Mouse (Mus musculus): ENCODE measurements at regions not wholly inside any gene's neighbourhood (a gene's known extent, or its start where the extent isn't known, plus 50 kb on each side); places are given as distances from the start of the nearest gene placed in this dataset.

GRCm38 (mm10) chr14:31934771-31935170 lies 94.0 kb upstream of the Galnt15 start:
- Histone ChIP-seq H3K4me1 (ENCODE audit: control insufficient read depth, insufficient read depth, low read length) (peaks cover 18% of the 10 kb centered on the region), H3K9ac (ENCODE audit: low read length) (no peak overlapping the region; the same call in 1 of the 2 replicates)

GRCm38 (mm10) chr14:31935411-31935810 lies 93.4 kb upstream of the Galnt15 start:
- Histone ChIP-seq H3K4me1 (ENCODE audit: control insufficient read depth, insufficient read depth, low read length) (peaks cover 18% of the 10 kb centered on the region), H3K9me3 (ENCODE audit: control insufficient read depth, low read length) (peaks cover 5% of the 10 kb centered on the region; the same call in 1 of the 2 replicates), H3K27me3 (ENCODE audit: control insufficient read depth, insufficient read depth, low read length) (no peaks in the 10 kb centered on the region), H3K36me3 (ENCODE audit: control insufficient read depth, insufficient read depth, low read length) (no peaks in the 10 kb centered on the region), H3K9ac (ENCODE audit: low read length) (no peak overlapping the region), H3K27ac (ENCODE audit: low read depth, low read length) (peak overlapping the region; percentile 94; the same call in 1 of the 2 replicates), H3K4me2 (no peak overlapping the region), H3K4me3 (ENCODE audit: low read depth, low read length) (no peak overlapping the region)
- ATAC-seq (ENCODE audit: low FRiP score) (no peak), DNase-seq (ENCODE audit: low spot score, missing footprints) (peak; percentile 78)
- WGBS = 29% methylated on average over 3 of the region's 3 CpGs

More at GRCm38 (mm10) chr14:31934771-31935170, 94.0 kb upstream of the Galnt15 start:
- 8% methylated on average over 3 of the region's 3 CpGs for WGBS
- Histone ChIP-seq H3K27ac (ENCODE audit: low read depth, low read length) (peak overlapping the region; percentile 94), H3K4me2 (peak overlapping the region; percentile 50), H3K27me3 (ENCODE audit: control insufficient read depth, insufficient read depth, low read length) (no peaks in the 10 kb centered on the region), H3K9me3 (ENCODE audit: control insufficient read depth, low read length) (peaks cover 5% of the 10 kb centered on the region; the same call in 1 of the 2 replicates), H3K4me3 (ENCODE audit: low read depth, low read length) (no peak overlapping the region), H3K36me3 (ENCODE audit: control insufficient read depth, insufficient read depth, low read length) (no peaks in the 10 kb centered on the region)
- peak; percentile 87 for DNase-seq (ENCODE audit: low spot score, missing footprints)
- ATAC-seq (ENCODE audit: low FRiP score) = no peak

- WGBS = 81% methylated on average over 3 of the region's 3 CpGs
- DNase-seq (ENCODE audit: low spot score, missing footprints) (peak; percentile 72), ATAC-seq (ENCODE audit: low FRiP score) (no peak)
- H3K27me3 ChIP-seq (ENCODE audit: control insufficient read depth, insufficient read depth, low read length) = no peaks in the 10 kb centered on the region
- no peak overlapping the region for H3K4me2 ChIP-seq
- H3K4me1 ChIP-seq (ENCODE audit: control insufficient read depth, insufficient read depth, low read length) = peaks cover 18% of the 10 kb centered on the region
- no peak overlapping the region for H3K27ac ChIP-seq (ENCODE audit: low read depth, low read length)
- H3K36me3 ChIP-seq (ENCODE audit: control insufficient read depth, insufficient read depth, low read length) = no peaks in the 10 kb centered on the region
- no peak overlapping the region for H3K4me3 ChIP-seq (ENCODE audit: low read depth, low read length)
- H3K9ac ChIP-seq (ENCODE audit: low read length) = no peak overlapping the region
- H3K9me3 ChIP-seq (ENCODE audit: control insufficient read depth, low read length) = peaks cover 5% of the 10 kb centered on the region; the same call in 1 of the 2 replicates
These were observed 92.2 kb upstream of the Galnt15 start for GRCm38 (mm10) chr14:31936581-31936980.

GRCm38 (mm10) chr14:31940900-31941299 lies 87.9 kb upstream of the Galnt15 start:
- H3K4me3 ChIP-seq (ENCODE audit: low read depth, low read length) = no peak overlapping the region
- DNase-seq (ENCODE audit: low spot score, missing footprints) = peak; percentile 69
- no peaks in the 10 kb centered on the region for H3K27me3 ChIP-seq (ENCODE audit: control insufficient read depth, insufficient read depth, low read length)
- H3K4me2 ChIP-seq = no peak overlapping the region
- 87% methylated on average over 6 of the region's 6 CpGs for WGBS
- no peak overlapping the region for H3K27ac ChIP-seq (ENCODE audit: low read depth, low read length)
- H3K36me3 ChIP-seq (ENCODE audit: control insufficient read depth, insufficient read depth, low read length) = no peaks in the 10 kb centered on the region
- ATAC-seq (ENCODE audit: low FRiP score) = no peak
- no peak overlapping the region for H3K9ac ChIP-seq (ENCODE audit: low read length)
- peaks cover 5% of the 10 kb centered on the region; the same call in 1 of the 2 replicates for H3K9me3 ChIP-seq (ENCODE audit: control insufficient read depth, low read length)
- no peaks in the 10 kb centered on the region; the same call in 1 of the 2 replicates for H3K4me1 ChIP-seq (ENCODE audit: control insufficient read depth, insufficient read depth, low read length)

- Histone ChIP-seq H3K27me3 (ENCODE audit: control insufficient read depth, insufficient read depth, low read length) (no peaks in the 10 kb centered on the region), H3K4me1 (ENCODE audit: control insufficient read depth, insufficient read depth, low read length) (peaks cover 3% of the 10 kb centered on the region; the same call in 1 of the 2 replicates), H3K9me3 (ENCODE audit: control insufficient read depth, low read length) (peaks cover 5% of the 10 kb centered on the region; the same call in 1 of the 2 replicates), H3K36me3 (ENCODE audit: control insufficient read depth, insufficient read depth, low read length) (no peaks in the 10 kb centered on the region), H3K4me2 (no peak overlapping the region), H3K9ac (ENCODE audit: low read length) (no peak overlapping the region), H3K4me3 (ENCODE audit: low read depth, low read length) (no peak overlapping the region), H3K27ac (ENCODE audit: low read depth, low read length) (no peak overlapping the region)
- DNase-seq (ENCODE audit: low spot score, missing footprints) = peak; percentile 75
- WGBS = 64% methylated on average over 3 of the region's 3 CpGs
- ATAC-seq (ENCODE audit: low FRiP score) = no peak
These were observed 86.4 kb upstream of the Galnt15 start for GRCm38 (mm10) chr14:31942266-31942960.

GRCm38 (mm10) chr14:31944682-31945081 lies 84.1 kb upstream of the Galnt15 start:
- Histone ChIP-seq H3K27ac (ENCODE audit: low read depth, low read length) (no peak overlapping the region), H3K4me1 (ENCODE audit: control insufficient read depth, insufficient read depth, low read length) (peaks cover 8% of the 10 kb centered on the region; the same call in 1 of the 2 replicates), H3K27me3 (ENCODE audit: control insufficient read depth, insufficient read depth, low read length) (no peaks in the 10 kb centered on the region), H3K4me2 (no peak overlapping the region), H3K9me3 (ENCODE audit: control insufficient read depth, low read length) (no peaks in the 10 kb centered on the region), H3K4me3 (ENCODE audit: low read depth, low read length) (no peak overlapping the region), H3K9ac (ENCODE audit: low read length) (no peak overlapping the region), H3K36me3 (ENCODE audit: control insufficient read depth, insufficient read depth, low read length) (no peaks in the 10 kb centered on the region)
- ATAC-seq (ENCODE audit: low FRiP score) (no peak), DNase-seq (ENCODE audit: low spot score, missing footprints) (peak; percentile 57)
- 96% methylated on average over 6 of the region's 6 CpGs for WGBS

- no peaks in the 10 kb centered on the region for H3K9me3 ChIP-seq (ENCODE audit: control insufficient read depth, low read length)
- DNase-seq (ENCODE audit: low spot score, missing footprints) (no peak), ATAC-seq (ENCODE audit: low FRiP score) (no peak)
- WGBS = 84% methylated on average over 7 of the region's 7 CpGs
- H3K27me3 ChIP-seq (ENCODE audit: control insufficient read depth, insufficient read depth, low read length) = no peaks in the 10 kb centered on the region
- H3K9ac ChIP-seq (ENCODE audit: low read length) = no peak overlapping the region
- H3K4me2 ChIP-seq = no peak overlapping the region
- no peak overlapping the region for H3K27ac ChIP-seq (ENCODE audit: low read depth, low read length)
- peaks cover 8% of the 10 kb centered on the region; the same call in 1 of the 2 replicates for H3K4me1 ChIP-seq (ENCODE audit: control insufficient read depth, insufficient read depth, low read length)
- no peak overlapping the region for H3K4me3 ChIP-seq (ENCODE audit: low read depth, low read length)
- no peaks in the 10 kb centered on the region for H3K36me3 ChIP-seq (ENCODE audit: control insufficient read depth, insufficient read depth, low read length)
These were observed 83.7 kb upstream of the Galnt15 start for GRCm38 (mm10) chr14:31945125-31945524.

GRCm38 (mm10) chr14:31946032-31946431 lies 82.8 kb upstream of the Galnt15 start:
- ATAC-seq (ENCODE audit: low FRiP score) = 0 out of 2 replicates have a peak, but pooled peaks have one; percentile 42
- 45% methylated on average over 1 of the region's 1 CpGs for WGBS
- DNase-seq (ENCODE audit: low spot score, missing footprints) = peak; percentile 60
- H3K27me3 ChIP-seq (ENCODE audit: control insufficient read depth, insufficient read depth, low read length) = no peaks in the 10 kb centered on the region
- H3K27ac ChIP-seq (ENCODE audit: low read depth, low read length) = no peak overlapping the region
- no peak overlapping the region for H3K9ac ChIP-seq (ENCODE audit: low read length)
- H3K9me3 ChIP-seq (ENCODE audit: control insufficient read depth, low read length) = no peaks in the 10 kb centered on the region
- H3K4me2 ChIP-seq = no peak overlapping the region
- peaks cover 8% of the 10 kb centered on the region; the same call in 1 of the 2 replicates for H3K4me1 ChIP-seq (ENCODE audit: control insufficient read depth, insufficient read depth, low read length)
- no peaks in the 10 kb centered on the region for H3K36me3 ChIP-seq (ENCODE audit: control insufficient read depth, insufficient read depth, low read length)
- no peak overlapping the region for H3K4me3 ChIP-seq (ENCODE audit: low read depth, low read length)

- H3K4me1 ChIP-seq (ENCODE audit: control insufficient read depth, insufficient read depth, low read length) = peaks cover 8% of the 10 kb centered on the region; the same call in 1 of the 2 replicates
- no peak for ATAC-seq (ENCODE audit: low FRiP score)
- no peak overlapping the region for H3K4me3 ChIP-seq (ENCODE audit: low read depth, low read length)
- H3K36me3 ChIP-seq (ENCODE audit: control insufficient read depth, insufficient read depth, low read length) = no peaks in the 10 kb centered on the region
- H3K9ac ChIP-seq (ENCODE audit: low read length) = no peak overlapping the region
- DNase-seq (ENCODE audit: low spot score, missing footprints) = peak; percentile 85
- whole genome bisulfite sequencing = 37% methylated on average over 7 of the region's 7 CpGs
- no peak overlapping the region for H3K27ac ChIP-seq (ENCODE audit: low read depth, low read length)
- H3K4me2 ChIP-seq = no peak overlapping the region
- H3K27me3 ChIP-seq (ENCODE audit: control insufficient read depth, insufficient read depth, low read length) = no peaks in the 10 kb centered on the region
- H3K9me3 ChIP-seq (ENCODE audit: control insufficient read depth, low read length) = no peaks in the 10 kb centered on the region
These were observed 81.5 kb upstream of the Galnt15 start for GRCm38 (mm10) chr14:31947246-31947645.
